Mouse (Mus musculus): ENCODE results near the gene Golga5.

Golga5 gene

GRCm38 (mm10) chr12:102468894-102469764 is at the start of gene Golga5:
Gene Golga5 (plus strand): TSS chr12:102469135.
- in situ Hi-C loops (cut with MboI), result loop anchor here (10.0 kb wide), 1 partner anchor 474 kb away; no protein-coding TSS in a partner anchor

GRCm38 (mm10) chr12:102419544-102419943 is 49.4 kb upstream of the Golga5 start:
- in situ Hi-C loops (cut with MboI), result no loop called here

- in situ Hi-C loops (cut with MboI), result no loop called here
Measured at GRCm38 (mm10) chr12:102420168-102420890, 48.6 kb upstream of the Golga5 start.

- in situ Hi-C loops (cut with MboI), result no loop called here
Measured at GRCm38 (mm10) chr12:102422065-102422464, 46.9 kb upstream of the Golga5 start.

- in situ Hi-C loops (cut with MboI), result no loop called here
Measured at GRCm38 (mm10) chr12:102422623-102423320, 46.2 kb upstream of the Golga5 start.

- in situ Hi-C loops (cut with MboI), result no loop called here
Measured at GRCm38 (mm10) chr12:102423625-102424024, 45.3 kb upstream of the Golga5 start.

GRCm38 (mm10) chr12:102424456-102424855 is 44.5 kb upstream of the Golga5 start:
- in situ Hi-C loops (cut with MboI), result no loop called here

- in situ Hi-C loops (cut with MboI), result no loop called here
Measured at GRCm38 (mm10) chr12:102425048-102425578, 43.8 kb upstream of the Golga5 start.

GRCm38 (mm10) chr12:102426285-102426684 is 42.6 kb upstream of the Golga5 start:
- in situ Hi-C loops (cut with MboI), result no loop called here

- in situ Hi-C loops (cut with MboI), result no loop called here
Measured at GRCm38 (mm10) chr12:102429656-102430055, 39.3 kb upstream of the Golga5 start.

- in situ Hi-C loops (cut with MboI), result no loop called here
Measured at GRCm38 (mm10) chr12:102430228-102430627, 38.7 kb upstream of the Golga5 start.

- in situ Hi-C loops (cut with MboI), result no loop called here
Measured at GRCm38 (mm10) chr12:102432238-102432637, 36.7 kb upstream of the Golga5 start.

- in situ Hi-C loops (cut with MboI), result no loop called here
Measured at GRCm38 (mm10) chr12:102434107-102434506, 34.8 kb upstream of the Golga5 start.

GRCm38 (mm10) chr12:102436939-102437526 is 31.9 kb upstream of the Golga5 start:
- in situ Hi-C loops (cut with MboI), result no loop called here

- in situ Hi-C loops (cut with MboI), result no loop called here
Measured at GRCm38 (mm10) chr12:102437952-102438351, 31.0 kb upstream of the Golga5 start.

- in situ Hi-C loops (cut with MboI), result no loop called here
Measured at GRCm38 (mm10) chr12:102438983-102439631, 29.8 kb upstream of the Golga5 start.

- in situ Hi-C loops (cut with MboI), result no loop called here
Measured at GRCm38 (mm10) chr12:102439632-102440023, 29.3 kb upstream of the Golga5 start, which contains the start of gene Lgmn. Gene Lgmn (minus strand): TSS chr12:102439813.

GRCm38 (mm10) chr12:102440551-102440950 is 28.4 kb upstream of the Golga5 start:
- in situ Hi-C loops (cut with MboI), result no loop called here

GRCm38 (mm10) chr12:102441141-102441540 is 27.8 kb upstream of the Golga5 start:
- in situ Hi-C loops (cut with MboI), result no loop called here

GRCm38 (mm10) chr12:102442639-102443038 is 26.3 kb upstream of the Golga5 start:
- in situ Hi-C loops (cut with MboI), result no loop called here

- in situ Hi-C loops (cut with MboI), result no loop called here
Measured at GRCm38 (mm10) chr12:102443676-102444075, 25.3 kb upstream of the Golga5 start.

All from mature B cell (primary cell).